Mouse (Mus musculus): ENCODE data around the gene Olfr667.
"Not testable (repeated sequence)": the region's sequence is repeated elsewhere in the genome, so short reads cannot be mapped to it uniquely, and the experiment has no call there.

Olfr667 gene

DNA sequence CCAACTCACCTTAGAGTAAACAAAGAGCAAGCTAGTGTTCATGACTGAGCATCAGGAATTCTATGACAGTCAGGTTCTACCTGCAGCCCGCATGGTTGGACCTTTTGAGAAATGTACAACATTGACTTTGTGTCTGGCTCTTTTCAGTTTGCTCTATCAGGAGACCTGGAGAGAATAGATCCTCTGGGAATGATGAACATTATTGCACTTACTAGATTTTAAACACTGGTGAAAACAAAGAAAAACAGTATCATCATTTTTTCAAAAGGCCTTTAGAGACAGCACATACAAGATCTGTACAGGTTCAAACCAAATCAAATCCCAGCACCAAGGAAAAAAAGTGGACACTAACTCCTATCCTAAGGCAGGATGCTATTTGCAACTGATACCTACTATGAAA is at the start of gene Olfr667:
Olfr667 (minus strand) TSS at position 101 of the 400 bp plus-strand sequence.
- DNase-seq, result no peak

DNA sequence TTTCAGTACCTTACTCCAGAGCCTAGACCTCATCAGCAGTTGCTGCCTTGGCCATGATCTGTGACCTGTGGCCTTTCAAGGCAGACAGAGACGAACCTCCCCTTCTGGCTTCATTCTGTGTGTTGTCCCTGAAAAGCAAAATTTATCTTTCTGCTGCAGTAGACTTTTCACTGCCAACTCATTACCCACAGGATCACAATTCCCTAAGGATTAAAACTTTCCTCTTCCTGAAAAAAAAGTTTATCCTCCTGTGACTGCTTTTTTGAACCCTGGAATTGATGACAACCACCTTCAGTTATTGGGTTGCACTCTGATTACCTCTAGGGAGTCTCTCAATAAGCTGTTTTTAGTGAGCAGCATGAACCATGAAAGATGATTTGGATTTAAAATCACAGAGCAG is 41.2 kb upstream of the Olfr667 start, which contains the start of gene Olfr670:
Olfr670 (minus strand) TSS at position 101 of the 400 bp plus-strand sequence.
- no peak for DNase-seq

DNA sequence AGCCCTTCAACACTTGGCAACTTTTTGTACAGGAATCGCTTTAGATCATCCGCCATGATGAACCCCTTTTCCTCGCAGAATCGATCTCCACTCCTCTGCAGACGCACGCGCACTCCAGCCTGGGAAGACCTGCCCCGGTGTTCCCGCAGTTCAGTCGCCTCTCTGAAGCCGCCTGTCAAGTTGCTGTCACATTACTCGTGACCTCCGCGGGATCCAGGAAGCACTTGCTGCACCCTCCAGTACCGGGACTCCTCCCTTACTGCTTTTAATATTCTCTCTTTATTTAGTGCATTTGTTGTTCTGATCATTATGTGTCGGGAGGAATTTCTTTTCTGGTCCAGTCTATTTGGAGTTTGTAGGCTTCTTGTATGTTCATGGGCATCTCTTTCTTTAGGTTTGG is 29.0 kb upstream of the Olfr667 start:
- not testable (repeated sequence) for DNase-seq

DNA sequence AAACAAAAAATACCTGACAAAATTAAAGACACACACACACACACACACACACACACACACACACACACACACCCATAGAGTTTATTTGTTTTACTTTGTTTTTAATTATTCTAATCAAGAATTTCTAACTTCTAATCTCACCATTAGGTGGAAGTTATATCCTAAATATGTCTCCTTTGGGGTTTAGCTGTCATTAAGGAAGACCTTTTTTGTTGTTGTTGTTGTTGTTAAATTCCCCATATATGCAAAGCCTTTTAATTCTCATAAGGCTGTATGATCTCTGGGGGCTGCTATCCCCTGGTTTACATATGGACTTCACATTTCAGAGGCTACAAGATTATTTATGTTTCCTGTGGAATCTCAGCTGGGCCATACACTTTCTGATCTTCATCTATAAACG is 12.7 kb upstream of the Olfr667 start, which contains the start of gene Olfr669:
Olfr669 (plus strand) TSS at position 301 of the 400 bp plus-strand sequence.
- DNase-seq, result no peak

DNA sequence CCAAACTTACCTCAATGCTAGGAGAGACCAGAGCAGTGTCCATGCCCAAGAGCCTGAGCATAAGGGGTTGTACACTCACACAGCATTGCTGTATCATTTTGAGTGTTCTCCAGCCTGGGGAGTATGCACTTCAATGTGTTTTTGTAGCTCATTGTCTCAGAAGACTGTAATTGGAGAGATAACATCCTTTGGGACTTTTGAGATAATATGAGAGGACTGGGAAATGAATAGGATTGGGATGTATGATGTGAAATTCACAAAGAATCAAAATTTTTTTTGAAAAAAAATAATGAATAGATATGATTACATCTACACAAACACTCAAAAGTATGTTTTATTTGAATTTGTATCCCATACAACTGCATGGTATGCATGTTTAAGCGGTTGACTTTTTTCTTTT is 6.7 kb upstream of the Olfr667 start, which contains the start of gene Olfr668:
Olfr668 (minus strand) TSS at position 101 of the 400 bp plus-strand sequence.
- no peak for DNase-seq

DNA sequence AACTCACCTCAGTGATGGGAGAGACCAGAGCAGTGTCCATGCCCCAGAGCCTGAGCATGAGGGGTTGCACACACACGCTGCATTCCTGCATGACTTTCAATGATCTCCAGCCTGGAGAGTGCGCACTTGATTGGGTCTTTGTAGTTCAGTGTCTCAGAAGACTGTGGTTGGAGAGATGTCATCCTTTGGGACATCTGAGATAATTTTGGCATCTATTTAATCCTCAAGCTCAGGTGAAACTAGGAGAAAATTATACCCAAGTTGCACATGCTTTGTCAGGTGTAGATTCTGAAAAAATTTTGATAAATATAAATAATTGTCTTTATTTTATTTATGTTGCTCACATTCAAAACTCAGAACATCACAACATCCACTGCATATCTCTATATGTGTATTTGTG is 25.4 kb downstream of the Olfr667 start, which contains the start of gene Olfr666:
Olfr666 (minus strand) TSS at position 101 of the 400 bp plus-strand sequence.
- DNase-seq, result no peak

DNA sequence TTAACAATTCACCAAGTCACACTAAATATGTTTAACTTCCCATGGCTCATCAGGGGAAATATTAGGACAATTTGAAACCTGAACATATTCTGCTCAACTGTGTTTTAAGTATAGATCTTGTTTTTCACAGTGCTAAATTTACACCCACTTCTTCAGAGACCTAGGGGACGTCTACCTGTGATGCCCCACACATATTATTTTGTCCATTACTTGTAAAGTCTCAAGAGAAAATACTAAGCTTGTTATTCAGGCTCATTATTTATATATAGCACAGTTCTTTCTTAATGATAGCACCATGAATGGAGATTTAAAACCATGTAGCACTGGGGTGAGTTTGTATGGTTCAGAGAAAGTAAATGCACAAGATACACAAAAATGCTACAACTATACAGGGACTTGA is 43.6 kb downstream of the Olfr667 start, which contains the start of gene Olfr665:
Olfr665 (plus strand) TSS at position 301 of the 400 bp plus-strand sequence.
- DNase-seq, result no peak

All from lung, postnatal 10 days (tissue).